Mouse (Mus musculus) 3134 (cell line): ENCODE measurements around the gene Cyp1a2.
"Not testable (repeated sequence)": the region's sequence is repeated elsewhere in the genome, so short reads cannot be mapped to it uniquely, and the experiment has no call there.

ENCODE experiments used
- DNase-seq: peaks from one replicate; pipeline ENCODE4 v3.0.0-alpha.2; 2011; ENCODE audit warnings: low spot score; ENCODE audit not compliant: insufficient read length; ENCODE audit errors: extremely low read depth

Cyp1a2 gene

GRCm38 (mm10) chr9:57683520-57683919 is at the start of gene Cyp1a2:
Gene Cyp1a2 (minus strand): TSS chr9:57683703.
- DNase-seq: no peak

DNA sequence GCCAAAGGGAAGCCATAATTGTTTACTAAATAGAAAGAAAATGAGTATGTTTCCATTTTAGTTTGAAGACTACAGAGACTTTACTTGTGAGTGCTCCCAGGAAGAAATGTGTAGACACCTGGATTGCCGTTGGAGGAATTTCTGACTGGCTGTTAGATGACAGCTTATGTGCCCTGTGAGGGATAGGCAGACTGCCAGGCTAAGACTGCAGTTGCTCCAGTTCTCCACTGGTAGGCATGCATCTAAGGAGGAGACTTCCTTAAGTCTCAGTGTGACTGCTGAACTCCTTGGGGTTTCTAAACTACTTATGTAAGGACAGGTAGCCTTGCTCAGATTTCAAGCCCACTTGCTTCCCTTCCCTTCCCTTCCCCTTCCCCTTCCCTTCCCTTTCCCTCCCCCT is 44.8 kb upstream of the Cyp1a2 start:
- DNase-seq: no peak

GRCm38 (mm10) chr9:57724701-57725100 is 41.2 kb upstream of the Cyp1a2 start:
- no peak for DNase-seq

DNA sequence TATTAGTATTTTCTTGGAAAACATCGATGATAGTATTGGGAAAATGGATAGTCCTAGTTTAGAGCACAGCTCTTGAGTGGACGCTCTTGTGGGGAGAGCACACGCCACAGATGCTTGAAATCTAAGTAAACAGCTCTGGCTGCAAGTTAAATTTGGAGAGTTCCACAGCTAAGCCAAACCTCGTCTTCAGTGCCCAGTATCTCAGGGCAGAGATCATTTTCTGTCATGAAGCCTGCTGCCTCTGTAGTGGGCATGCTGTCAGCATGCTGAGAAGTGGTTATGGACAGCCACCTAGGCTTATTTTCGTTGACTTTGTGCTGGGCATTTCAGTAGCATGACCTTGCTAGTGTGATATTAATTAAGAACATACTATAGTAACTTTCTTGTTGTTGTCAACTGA is 40.3 kb upstream of the Cyp1a2 start:
- DNase-seq: no peak

- no peak for DNase-seq
These were observed 39.8 kb upstream of the Cyp1a2 start for GRCm38 (mm10) chr9:57723315-57723715.

DNA sequence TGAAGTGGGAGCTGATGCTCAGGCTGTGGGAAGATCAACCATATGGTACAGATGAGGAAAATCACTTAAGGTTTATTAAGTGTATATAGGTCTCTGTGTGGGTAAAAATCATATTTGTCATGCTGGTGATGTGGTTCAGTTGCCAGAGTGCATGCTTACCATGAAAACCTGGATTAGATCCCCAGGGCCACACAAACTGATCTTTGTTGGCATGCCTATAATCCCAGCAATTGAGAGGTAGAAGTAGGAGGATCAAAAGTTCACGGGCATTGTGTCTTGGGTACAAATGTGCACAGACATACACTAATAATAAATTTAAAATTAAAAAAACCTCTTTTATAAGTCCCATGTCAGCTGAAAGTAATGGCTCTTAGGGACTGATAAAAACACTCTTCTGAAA is 38.9 kb upstream of the Cyp1a2 start:
- DNase-seq: no peak

GRCm38 (mm10) chr9:57720736-57721135 is 37.2 kb upstream of the Cyp1a2 start:
- DNase-seq: no peak

GRCm38 (mm10) chr9:57718408-57718807 is 34.9 kb upstream of the Cyp1a2 start:
- DNase-seq: no peak

- DNase-seq: no peak
These were observed 28.7 kb upstream of the Cyp1a2 start for GRCm38 (mm10) chr9:57712194-57712593.

GRCm38 (mm10) chr9:57710214-57710613 is 26.7 kb upstream of the Cyp1a2 start:
- DNase-seq: not testable (repeated sequence)

- peak; percentile 81 for DNase-seq
These were observed 25.3 kb upstream of the Cyp1a2 start for GRCm38 (mm10) chr9:57708720-57709274.

- DNase-seq: peak; percentile 82
These were observed 24.7 kb upstream of the Cyp1a2 start, which contains the start of gene Edc3 for GRCm38 (mm10) chr9:57708068-57708719. Gene Edc3 (plus strand): TSS chr9:57708540.

GRCm38 (mm10) chr9:57706496-57706895 is 23.0 kb upstream of the Cyp1a2 start:
- no peak for DNase-seq

DNA sequence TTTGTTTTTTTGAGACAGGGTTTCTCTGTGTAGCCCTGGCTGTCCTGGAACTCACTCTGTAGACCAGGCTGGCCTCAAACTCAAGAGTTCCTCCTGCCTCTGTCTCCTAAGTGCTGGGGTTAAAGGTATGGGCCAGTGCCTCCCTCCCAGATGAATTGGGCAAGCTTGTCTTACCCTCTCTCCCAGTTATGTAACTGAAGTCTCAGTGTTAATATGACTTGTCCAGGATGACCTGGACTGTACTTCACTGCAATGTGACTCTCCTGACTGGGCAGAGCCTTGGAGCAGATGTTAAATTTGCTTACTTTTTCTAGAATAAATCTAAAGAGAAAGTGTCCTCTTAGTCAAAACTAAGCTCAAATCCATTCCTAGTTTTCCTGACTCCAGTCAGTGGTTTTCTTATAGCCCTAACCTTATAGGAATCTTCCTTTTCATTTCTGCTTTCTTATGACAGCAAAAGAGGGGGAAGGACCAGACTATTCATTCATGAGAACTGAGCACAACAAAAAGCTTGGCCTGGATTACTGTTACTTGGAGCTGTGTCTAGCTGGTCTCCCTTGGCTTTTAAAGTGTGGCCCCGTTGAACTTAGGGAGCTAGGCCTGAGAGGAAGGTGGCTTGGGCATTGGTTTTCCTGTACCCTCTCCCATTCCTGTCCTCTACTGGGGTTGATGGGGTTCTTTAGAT is 15.1 kb upstream of the Cyp1a2 start:
- DNase-seq: no peak

DNA sequence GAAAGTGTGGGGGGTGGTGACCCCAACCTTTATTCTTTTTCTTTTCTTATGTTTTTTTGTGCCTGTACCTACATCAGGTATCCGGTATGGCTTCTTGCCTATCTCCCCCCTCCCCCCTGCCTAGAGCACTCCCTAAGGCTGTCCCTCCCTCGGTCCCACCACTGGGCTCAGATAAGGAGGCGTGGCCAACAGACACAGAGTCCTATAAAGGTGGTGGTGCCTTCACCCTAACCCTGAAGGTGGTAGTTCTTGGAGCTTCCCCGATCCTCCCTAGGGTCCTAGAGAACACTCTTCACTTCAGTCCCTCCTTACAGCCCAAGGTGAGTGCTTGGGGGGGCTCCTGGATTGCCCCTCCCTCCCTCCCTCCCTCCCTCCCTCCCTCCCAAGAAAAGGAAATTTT is 13.9 kb upstream of the Cyp1a2 start:
- DNase-seq: no peak

GRCm38 (mm10) chr9:57696380-57697285 is 13.1 kb upstream of the Cyp1a2 start:
- no peak for DNase-seq

GRCm38 (mm10) chr9:57694108-57694507 is 10.6 kb upstream of the Cyp1a2 start:
- no peak for DNase-seq

GRCm38 (mm10) chr9:57688606-57689005 is 5.1 kb upstream of the Cyp1a2 start:
- DNase-seq: no peak

GRCm38 (mm10) chr9:57688158-57688557 is 4.7 kb upstream of the Cyp1a2 start:
- no peak for DNase-seq

DNA sequence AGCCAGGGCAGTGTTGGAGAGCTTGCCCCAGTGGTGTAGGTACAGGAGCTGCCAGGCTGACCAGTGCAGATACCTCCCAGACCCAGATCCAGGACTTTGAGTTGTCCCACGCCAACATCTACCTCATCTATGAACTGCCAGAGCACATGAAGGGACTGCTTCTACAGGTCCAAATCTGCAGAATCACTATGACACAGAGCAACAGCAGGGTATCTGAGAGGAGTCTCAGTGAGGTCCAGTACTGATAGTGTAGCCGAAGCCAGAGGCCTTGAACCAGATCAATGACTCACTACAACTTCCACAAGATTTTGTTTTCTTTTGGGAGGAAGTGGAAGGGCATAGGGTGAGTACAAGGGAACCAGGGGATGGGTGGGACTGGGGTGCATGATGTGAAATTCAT is 4.2 kb upstream of the Cyp1a2 start, which contains the start of gene Cyp1a1:
Gene Cyp1a1 (plus strand): TSS at position 178 of the 400 bp plus-strand sequence.
- DNase-seq: no peak

DNA sequence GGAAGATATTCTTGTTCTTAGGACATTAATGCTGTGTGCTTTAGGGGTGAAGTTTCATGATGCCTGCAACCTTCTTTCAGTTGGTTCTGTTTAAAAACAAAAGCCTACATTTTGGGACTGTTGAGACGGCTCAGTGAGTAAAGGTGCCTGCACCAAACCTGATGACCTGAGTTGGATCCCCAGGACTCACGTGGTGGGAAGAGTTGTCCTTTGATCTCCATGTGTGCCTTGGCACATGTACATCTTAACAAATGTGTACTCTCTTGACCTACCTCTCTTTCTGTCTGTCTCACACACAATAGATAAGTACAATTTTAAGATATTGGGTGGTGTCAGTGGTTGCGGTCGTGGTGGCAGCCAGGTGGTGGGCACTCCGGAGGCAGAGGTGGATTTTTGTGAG is 2.5 kb upstream of the Cyp1a2 start:
- no peak for DNase-seq
